Mouse (Mus musculus) ES-E14 (cell line): Measurements from ENCODE around the gene Anxa4.

Source experiments
- CHD2 ChIP-seq: IDR thresholded peaks from 2 replicates; pipeline ENCODE4 v1.6.1; 2014; ENCODE audit warnings: mild to moderate bottlenecking, low read depth, low read length, inconsistent platforms
- HCFC1 ChIP-seq: IDR thresholded peaks from 2 replicates; pipeline ENCODE4 v1.6.1; 2012; ENCODE audit warnings: low read length, inconsistent platforms, borderline replicate concordance; ENCODE audit not compliant: insufficient read depth
- MAFK ChIP-seq: IDR thresholded peaks from 2 replicates; pipeline ENCODE4 v1.6.1; 2014; ENCODE audit warnings: mild to moderate bottlenecking, low read depth, low read length, inconsistent platforms; ENCODE audit not compliant: insufficient read depth

GRCm38 (mm10) chr6:86829768-86830167 lies 36.4 kb upstream of the Anxa4 start:
- TF ChIP-seq CHD2, result no peak
- TF ChIP-seq MAFK, result no peak
- no peak for TF ChIP-seq HCFC1
